Mouse (Mus musculus) adrenal gland, postnatal 14 days (tissue): ENCODE measurements around the gene Olfr541. TPM values are rescaled to one million over a fixed set of nuclear protein-coding genes. Genes with fewer than 3 reads are reported as not detected.
"Not testable (repeated sequence)": the region's sequence is repeated elsewhere in the genome, so short reads cannot be mapped to it uniquely, and the experiment has no call there.

Experiments used
- DNase-seq: peaks from one replicate; pipeline ENCODE4 v3.0.0; 2021; ENCODE audit warnings: mixed read lengths
- long read RNA-seq, 2 experiments: library from polyadenylated mRNA; stranded (forward); transcript quantifications; one replicate each; pipeline ENCODE4 v2.0.0; 2021
- total RNA-seq: library from RNA; stranded (reverse); gene quantifications from 2 replicates; pipeline ENCODE4 v1.2.3, GENCODE M21; 2021

Olfr541 gene
- total RNA-seq, result not detected in 2 replicates
- long read RNA-seq, experiment 1, result 0 reads
- long read RNA-seq, experiment 2, result 0 reads

GRCm38 (mm10) chr7:140696967-140697366, at the start of gene Olfr541:
TSS of gene Olfr541 (plus strand) at chr7:140697267.
- no peak for DNase-seq

DNA sequence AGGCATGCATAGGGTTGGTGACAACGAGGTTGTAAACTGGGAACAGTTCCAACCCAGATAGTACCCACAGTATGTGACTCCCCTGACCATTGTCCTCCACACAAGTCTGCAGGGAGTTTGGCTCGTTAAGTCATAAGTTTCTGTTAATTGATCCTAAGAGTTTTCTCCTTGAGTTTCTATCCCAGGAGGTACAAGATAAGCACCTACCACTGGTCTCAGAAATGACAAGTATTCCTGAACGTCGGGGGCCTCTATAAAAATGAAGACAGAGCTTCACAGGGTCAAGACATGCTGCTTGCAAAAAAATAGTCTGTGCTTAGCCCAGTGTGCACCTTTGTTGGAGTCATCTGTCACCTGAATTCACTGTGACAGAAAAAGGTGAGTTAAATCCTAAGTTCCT, 37.4 kb upstream of the Olfr541 start, which contains the start of gene Olfr539:
Gene Olfr539 (plus strand): TSS at position 301 of the 400 bp plus-strand sequence.
- DNase-seq, result no peak

DNA sequence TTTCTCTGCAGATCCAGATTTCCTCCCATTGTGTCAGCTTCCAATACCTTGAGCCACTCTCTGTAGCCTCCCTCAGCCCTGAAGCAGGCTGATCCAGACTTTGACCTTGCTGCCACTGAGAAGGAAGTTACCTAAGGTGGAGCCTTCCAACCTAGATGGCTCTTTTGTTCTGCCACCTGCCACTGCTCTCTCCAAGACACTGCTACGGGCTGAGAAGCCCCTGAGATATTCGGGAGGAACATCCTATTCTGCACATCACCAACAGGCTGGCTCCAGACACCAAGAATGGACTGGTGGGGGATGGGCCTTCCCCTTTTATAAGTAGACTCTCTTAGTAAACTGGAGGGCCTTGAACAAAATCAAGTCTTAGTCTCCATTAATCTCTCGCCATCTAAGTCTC, 26.4 kb upstream of the Olfr541 start:
- not testable (repeated sequence) for DNase-seq

- no peak for DNase-seq
Observed at GRCm38 (mm10) chr7:140675863-140676262, 21.2 kb upstream of the Olfr541 start.

GRCm38 (mm10) chr7:140679591-140679990, 17.5 kb upstream of the Olfr541 start:
- DNase-seq, result not testable (repeated sequence)

DNA sequence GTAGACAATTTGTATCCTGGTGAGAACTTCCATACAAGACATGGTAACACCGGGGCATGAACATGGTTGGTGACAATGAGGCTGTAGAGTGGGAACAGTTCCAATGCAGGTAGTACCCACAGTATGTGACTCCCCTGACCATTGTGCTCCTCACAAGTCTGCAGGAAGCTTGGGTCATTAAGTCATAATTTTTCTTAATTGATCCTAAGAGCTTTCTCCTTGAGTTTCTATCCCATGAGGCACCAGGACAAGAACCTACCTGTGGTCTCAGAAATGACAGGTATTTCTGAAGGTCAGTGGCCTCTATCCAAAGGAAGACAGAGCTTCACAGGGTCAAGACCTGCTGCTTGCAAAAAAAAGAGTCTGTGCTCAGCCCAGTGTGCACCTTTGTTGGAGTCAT, 15.4 kb upstream of the Olfr541 start, which contains the start of gene Olfr45:
Gene Olfr45 (plus strand): TSS at position 301 of the 400 bp plus-strand sequence.
- DNase-seq, result no peak

DNA sequence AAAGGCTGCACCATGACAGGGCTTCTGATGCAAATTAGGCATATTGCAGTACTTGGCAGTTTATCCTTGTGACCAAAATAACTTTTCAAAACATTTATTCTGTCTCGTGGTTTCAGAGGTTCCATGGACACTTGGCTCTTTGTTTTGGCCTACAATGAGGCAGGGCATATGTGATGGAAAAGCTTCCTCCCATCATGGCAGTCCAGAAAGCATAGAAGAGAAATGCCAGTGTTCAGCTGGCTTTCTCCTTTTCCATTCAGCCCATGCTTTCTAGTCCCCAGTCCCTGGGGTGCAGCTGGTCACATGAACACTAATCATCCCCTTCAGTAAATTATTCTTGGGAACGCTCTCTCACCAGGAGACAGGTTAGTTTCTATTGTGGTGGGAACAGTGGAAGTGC, 9.3 kb downstream of the Olfr541 start:
- DNase-seq, result no peak

- DNase-seq, result peak; percentile 7
Observed at GRCm38 (mm10) chr7:140707536-140708284, 10.6 kb downstream of the Olfr541 start.

GRCm38 (mm10) chr7:140717155-140718055, 20.3 kb downstream of the Olfr541 start:
- peak; percentile 60 for DNase-seq

- peak; percentile 14 for DNase-seq
Observed at GRCm38 (mm10) chr7:140721095-140721494, 24.0 kb downstream of the Olfr541 start.

- DNase-seq, result no peak
Observed at GRCm38 (mm10) chr7:140725558-140725957, 28.5 kb downstream of the Olfr541 start.

- no peak for DNase-seq
Observed at GRCm38 (mm10) chr7:140733162-140733561, 36.1 kb downstream of the Olfr541 start.

GRCm38 (mm10) chr7:140747402-140747801, 50.3 kb downstream of the Olfr541 start:
- DNase-seq, result no peak

DNA sequence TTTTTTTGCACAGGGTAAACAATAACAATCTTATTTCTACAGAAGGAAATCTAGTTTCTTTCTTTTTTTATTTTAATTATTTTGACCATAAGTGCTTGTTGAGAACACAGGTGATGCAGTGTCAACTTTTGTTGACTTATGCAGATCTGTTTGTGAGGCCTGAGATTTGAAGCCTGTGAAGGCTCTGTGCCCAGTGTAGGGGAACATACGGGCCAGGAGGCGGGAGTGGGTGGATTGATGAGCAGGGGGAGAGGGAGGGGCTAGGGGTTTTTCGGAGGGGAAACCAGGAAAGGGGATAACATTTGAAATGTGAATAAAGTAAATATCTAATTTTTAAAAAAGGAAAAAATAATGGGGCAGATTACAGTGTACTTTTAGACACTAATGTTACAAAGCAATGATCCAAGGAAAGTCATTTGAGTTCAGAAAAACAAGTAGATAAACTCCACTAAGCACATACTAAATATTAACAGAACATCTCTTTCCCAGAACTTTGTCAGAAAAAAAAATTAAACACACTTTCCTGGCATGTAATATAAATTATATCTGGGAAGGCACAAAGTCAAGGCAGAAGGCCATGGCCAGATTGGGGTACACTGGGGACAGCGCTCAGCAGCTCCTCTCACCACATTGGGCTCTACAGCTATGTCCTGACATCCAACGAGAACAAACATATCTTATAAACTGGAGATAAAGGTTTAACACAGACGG, 51.2 kb downstream of the Olfr541 start:
- DNase-seq, result no peak

DNA sequence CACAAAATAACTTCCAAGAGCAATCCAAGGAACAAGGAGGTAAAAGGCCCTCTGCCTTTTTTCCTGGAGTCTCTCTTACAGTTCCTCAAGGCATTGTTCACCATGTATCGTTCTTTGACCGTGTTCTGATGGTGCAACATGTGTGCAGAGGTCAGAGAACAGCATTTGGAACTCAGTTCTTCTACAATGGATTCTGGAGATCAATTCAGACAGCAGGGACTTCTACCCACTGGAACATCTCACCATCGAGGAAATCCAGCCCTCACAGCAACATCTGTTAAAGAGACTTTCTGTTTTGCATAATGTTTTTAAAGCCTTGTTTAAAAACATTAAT, 51.7 kb downstream of the Olfr541 start:
- DNase-seq, result no peak

DNA sequence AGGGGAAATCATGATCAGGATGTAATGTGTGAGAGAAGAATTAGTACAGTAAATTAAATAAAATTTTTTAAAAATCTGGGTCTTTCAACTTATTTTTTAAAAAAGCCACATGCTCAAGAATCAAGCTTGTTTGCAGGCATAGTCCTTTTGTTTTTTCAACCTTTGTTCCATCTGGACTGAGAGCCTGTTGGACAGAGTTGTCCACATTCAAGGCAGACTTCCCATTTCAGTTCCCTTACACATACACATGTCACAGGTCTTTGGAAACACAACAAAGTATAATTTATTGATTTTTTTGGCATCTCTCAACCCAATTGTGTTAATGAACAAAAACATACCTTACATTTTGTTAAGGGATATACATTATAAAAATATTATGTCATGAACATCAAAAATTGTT, 57.5 kb downstream of the Olfr541 start:
- DNase-seq, result no peak

Other genes with a start within 250 kb of the Olfr541 start
- gene Olfr533, start 233.9 kb upstream of the Olfr541 start, total RNA-seq, result not detected in 2 replicates
- not detected in 2 replicates for gene Olfr535, start 213.1 kb upstream of the Olfr541 start, total RNA-seq
- not detected in 2 replicates for gene Olfr536, start 189.9 kb upstream of the Olfr541 start, total RNA-seq
- gene Olfr538, start 129.4 kb upstream of the Olfr541 start, total RNA-seq, result not detected in 2 replicates
- gene Olfr46, start 96.0 kb upstream of the Olfr541 start, total RNA-seq, result not detected in 2 replicates
- not detected in 2 replicates for gene Olfr61, start 68.3 kb upstream of the Olfr541 start, total RNA-seq
- gene Olfr53, start 50.8 kb upstream of the Olfr541 start, total RNA-seq, result not detected in 2 replicates
- not detected in 2 replicates for gene Olfr539, start 37.3 kb upstream of the Olfr541 start, total RNA-seq
- not detected in 2 replicates for gene Olfr45, start 15.3 kb upstream of the Olfr541 start, total RNA-seq
- gene Cyp2e1, start 66.5 kb downstream of the Olfr541 start, total RNA-seq, result 83.0 and 573 TPM in 2 replicates
- not detected in 2 replicates for gene Syce1, start 90.6 kb downstream of the Olfr541 start, total RNA-seq
- 1.9 and 2.6 TPM in 2 replicates for gene Zfp941, start 124.9 kb downstream of the Olfr541 start, total RNA-seq
- 1.4 and 31.0 TPM in 2 replicates for gene Urah, start 137.8 kb downstream of the Olfr541 start, total RNA-seq
- not detected in 2 replicates for gene Scgb1c1, start 148.3 kb downstream of the Olfr541 start, total RNA-seq
- not detected in 2 replicates for gene Odf3, start 150.5 kb downstream of the Olfr541 start, total RNA-seq
- 0.89 TPM in 1 of 2 replicates, not detected in the other for gene Gm45785, start 159.1 kb downstream of the Olfr541 start, total RNA-seq
- 44.8 and 61.1 TPM in 2 replicates for gene Ric8a, start 159.7 kb downstream of the Olfr541 start, total RNA-seq
- 27.4 and 32.1 TPM in 2 replicates for gene Bet1l, start 160.3 kb downstream of the Olfr541 start, total RNA-seq
- gene Psmd13, start 184.7 kb downstream of the Olfr541 start, total RNA-seq, result 114 TPM in 2 replicates
- gene Sirt3, start 185.0 kb downstream of the Olfr541 start, total RNA-seq, result 63.5 and 64.7 TPM in 2 replicates
- gene Cox8b, start 203.2 kb downstream of the Olfr541 start, total RNA-seq, result 3,010 and 3,145 TPM in 2 replicates
- 1.5 and 6.6 TPM in 2 replicates for gene Nlrp6, start 223.6 kb downstream of the Olfr541 start, total RNA-seq
- gene Pgghg, start 244.1 kb downstream of the Olfr541 start, total RNA-seq, result 26.9 and 28.9 TPM in 2 replicates